Mouse (Mus musculus) bone marrow macrophage, adult 2 months (primary cell): Measurements from ENCODE around the gene Disc1.

ENCODE experiments used
- CTCF ChIP-seq: IDR thresholded peaks from 2 replicates; pipeline ENCODE4 v1.5.1; 2012; ENCODE audit warnings: low read depth, mild to moderate bottlenecking, low read length, moderate library complexity
- POLR2A ChIP-seq: IDR thresholded peaks from 2 replicates; pipeline ENCODE4 v1.6.1; 2012; ENCODE audit warnings: mild to moderate bottlenecking, low read depth, low read length, borderline replicate concordance

DNA sequence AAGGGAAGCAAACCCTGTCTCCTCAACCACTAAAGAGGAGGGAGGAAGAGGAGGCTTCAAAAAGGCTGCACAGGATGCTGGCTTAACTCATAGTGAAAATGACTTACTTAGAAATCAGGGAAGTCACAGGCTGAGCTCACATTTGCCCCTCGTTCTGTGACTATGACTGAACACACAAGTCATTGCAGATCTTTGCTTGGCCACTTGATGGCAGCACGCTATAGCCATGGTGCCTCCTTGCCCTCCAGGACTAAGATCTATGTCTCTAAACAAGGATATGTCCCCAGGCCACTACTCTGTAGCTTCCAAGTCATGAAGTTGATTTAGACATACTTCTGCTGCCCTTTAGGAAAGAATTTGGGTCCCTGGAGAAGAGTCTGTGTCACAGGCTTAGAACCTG is 62.6 kb downstream of the Disc1 start:
- no peak for TF ChIP-seq POLR2A
- TF ChIP-seq CTCF = peak; percentile 37; the same call in 1 of the 2 replicates
